Mouse (Mus musculus) lung, postnatal 0 days (tissue): ENCODE measurements around the gene Dscam.

Source experiments
- CTCF ChIP-seq: IDR thresholded peaks from 2 replicates; pipeline ENCODE4 v1.5.1; 2016; ENCODE audit warnings: antibody characterized with exemption, mild to moderate bottlenecking
- EP300 ChIP-seq: IDR thresholded peaks from 2 replicates; pipeline ENCODE4 v1.6.1; 2016; ENCODE audit warnings: antibody characterized with exemption, mild to moderate bottlenecking, control low read depth

DNA sequence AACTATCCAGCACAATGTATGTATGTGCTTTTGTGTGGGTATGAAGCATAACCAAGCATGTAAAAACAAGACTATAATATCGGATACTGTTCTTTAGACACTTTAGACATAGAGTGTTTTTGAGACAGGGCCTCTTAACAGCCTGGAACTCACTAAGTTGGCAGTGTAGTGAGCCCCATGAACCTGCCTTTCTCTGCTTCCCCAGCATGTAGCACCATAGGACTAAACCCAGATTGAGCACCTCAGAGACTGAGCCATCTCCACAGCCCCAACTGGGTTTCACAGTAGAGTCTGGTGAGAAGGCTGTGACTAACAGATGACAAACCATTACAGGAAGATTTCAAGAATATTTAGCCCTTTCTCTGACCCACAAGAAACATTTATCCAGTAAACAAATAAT, 75.1 kb downstream of the Dscam start:
- TF ChIP-seq EP300: no peak
- no peak for TF ChIP-seq CTCF
